Mouse (Mus musculus) left cerebral cortex, postnatal 14 days (tissue): ENCODE measurements around the gene Zfp319. TPM values are rescaled to one million over a fixed set of nuclear protein-coding genes. Genes with fewer than 3 reads are reported as not detected.

Experiments used
- DNase-seq, 2 experiments: peaks; one replicate each; pipeline ENCODE4 v3.0.0; 2021 to 2022; ENCODE audit warnings: low spot score in 2 of 2, mixed read lengths in 1 of 2
- intact Hi-C: fragments of 180-260 bp; cut with DNase I; formaldehyde crosslinking; loops from one replicate; pipeline ENCODE4 v1.15.1; 2025
- total RNA-seq, 2 experiments: library from RNA; stranded (reverse); gene quantifications; 2 replicates each; pipeline ENCODE4 v1.2.3; 2021

Zfp319 gene
- total RNA-seq, 2 experiments from 2014 or later = 16.1 to 16.3 TPM

- intact Hi-C loops = no loop called here
- DNase-seq = no peak
Measured at GRCm38 (mm10) chr8:95323201-95323600, 8.5 kb downstream of the Zfp319 start.

- DNase-seq = peak in 1 of 2 experiments; percentile 47
Measured at GRCm38 (mm10) chr8:95320224-95321139, 11.3 kb downstream of the Zfp319 start.

GRCm38 (mm10) chr8:95315350-95315749 lies 16.4 kb downstream of the Zfp319 start:
- no peak for DNase-seq
- intact Hi-C loops = no loop called here

More at GRCm38 (mm10) chr8:95320224-95321139, 11.3 kb downstream of the Zfp319 start:
- intact Hi-C loops = no loop called here

- intact Hi-C loops = no loop called here
- DNase-seq = no peak
Measured at GRCm38 (mm10) chr8:95314707-95315106, 17.0 kb downstream of the Zfp319 start.

- DNase-seq = no peak
- intact Hi-C loops = no loop called here
Measured at GRCm38 (mm10) chr8:95313857-95314256, 17.9 kb downstream of the Zfp319 start.

GRCm38 (mm10) chr8:95312836-95313235 lies 18.9 kb downstream of the Zfp319 start:
- intact Hi-C loops = no loop called here
- DNase-seq = no peak

- intact Hi-C loops = no loop called here
- DNase-seq = no peak
Measured at GRCm38 (mm10) chr8:95310342-95310970, 21.3 kb downstream of the Zfp319 start, which contains the start of gene Tepp. Tepp (plus strand) TSS chr8:95310566.

- DNase-seq = no peak
- intact Hi-C loops = no loop called here
Measured at GRCm38 (mm10) chr8:95306431-95306830, 25.3 kb downstream of the Zfp319 start, which contains the start of gene Cngb1. Cngb1 (minus strand) TSS chr8:95306585.

GRCm38 (mm10) chr8:95305526-95305925 lies 26.2 kb downstream of the Zfp319 start:
- no peak for DNase-seq
- intact Hi-C loops = no loop called here

GRCm38 (mm10) chr8:95302410-95302809 lies 29.3 kb downstream of the Zfp319 start:
- no peak for DNase-seq
- intact Hi-C loops = loop anchor here (1.0 kb wide), 1 partner anchor 48 kb away; no protein-coding TSS in a partner anchor

GRCm38 (mm10) chr8:95293891-95294290 lies 37.9 kb downstream of the Zfp319 start:
- DNase-seq = no peak
- intact Hi-C loops = no loop called here

- DNase-seq = no peak
Measured at GRCm38 (mm10) chr8:95293172-95293571, 38.6 kb downstream of the Zfp319 start.

GRCm38 (mm10) chr8:95289066-95289650 lies 42.6 kb downstream of the Zfp319 start:
- intact Hi-C loops = no loop called here
- DNase-seq = no peak

More at GRCm38 (mm10) chr8:95293172-95293571, 38.6 kb downstream of the Zfp319 start:
- intact Hi-C loops = no loop called here

GRCm38 (mm10) chr8:95281493-95281892 lies 50.3 kb downstream of the Zfp319 start:
- peak; percentile 29 to 50 for DNase-seq
- intact Hi-C loops = no loop called here

Other genes starting within 250 kb of the Zfp319 start
- gene Kifc3, start 129.1 kb downstream of the Zfp319 start, total RNA-seq = 10 to 100 TPM; 52.9 to 60.3 TPM
- gene Cngb1, start 25.4 kb downstream of the Zfp319 start, total RNA-seq = 1 to 10 TPM in 1 of 2 experiments, under 1 TPM in 1; 0.97 to 1.3 TPM
- gene Tepp, start 21.4 kb downstream of the Zfp319 start, total RNA-seq = under 1 TPM; 0.74 to 0.90 TPM
- 10 to 100 TPM; 14.4 to 19.3 TPM for gene Usb1, start 334 bp upstream of the Zfp319 start, total RNA-seq
- gene Mmp15, start 20.3 kb upstream of the Zfp319 start, total RNA-seq = 10 to 100 TPM; 23.7 to 27.4 TPM
- 10 to 100 TPM; 64.9 to 65.9 TPM for gene Cfap20, start 102.9 kb upstream of the Zfp319 start, total RNA-seq
- gene Csnk2a2, start 158.1 kb upstream of the Zfp319 start, total RNA-seq = 10 to 100 TPM; 83.1 to 91.0 TPM
- 1 to 10 TPM in 1 of 2 experiments, under 1 TPM in 1; 0.81 to 1.3 TPM for gene Ccdc113, start 202.1 kb upstream of the Zfp319 start, total RNA-seq
- gene Prss54, start 244.4 kb upstream of the Zfp319 start, total RNA-seq = under 1 TPM; 0.31 to 0.38 TPM